Mouse (Mus musculus) midbrain, embryonic 14.5 days (tissue): ENCODE measurements around the gene Ccdc34. TPM values are rescaled to one million over a fixed set of nuclear protein-coding genes. Genes with fewer than 3 reads are reported as not detected.

Experiments used
- ATAC-seq: fragments of 200-750 bp; cut with Nextera tagmentation; 2 replicates; pipeline ENCODE4 v1.8.0; 2017; ENCODE audit warnings: moderate number of reproducible peaks, moderate library complexity; ENCODE audit not compliant: low FRiP score, low TSS enrichment
- DNase-seq: peaks from one replicate; pipeline ENCODE4 v3.0.0-alpha.2; 2015
- H3K27ac ChIP-seq: fragments of 300-500 bp; sonication (generic); replicated peaks from 2 replicates; pipeline ENCODE4 v1.5.1; 2014; ENCODE audit warnings: mild to moderate bottlenecking, low read depth, low read length, moderate library complexity
- H3K27me3 ChIP-seq: fragments of 300-500 bp; sonication (generic); 2 replicates; pipeline ENCODE4 v1.6.1; 2014; ENCODE audit warnings: low read length, control low read depth, mixed read lengths; ENCODE audit not compliant: control insufficient read depth, insufficient read depth
- H3K36me3 ChIP-seq: fragments of 300-500 bp; sonication (generic); 2 replicates; pipeline ENCODE4 v1.6.1; 2014; ENCODE audit warnings: low read length, control low read depth; ENCODE audit not compliant: control insufficient read depth, insufficient read depth
- H3K4me1 ChIP-seq: fragments of 300-500 bp; sonication (generic); 2 replicates; pipeline ENCODE4 v1.6.1; 2014; ENCODE audit warnings: mild to moderate bottlenecking, antibody characterized with exemption, low read length, control low read depth; ENCODE audit not compliant: control insufficient read depth, insufficient read depth
- H3K4me2 ChIP-seq: fragments of 300-500 bp; sonication (generic); 2 replicates; pipeline ENCODE4 v1.6.1; 2014; ENCODE audit warnings: mild to moderate bottlenecking, low read length, moderate library complexity
- H3K4me3 ChIP-seq: fragments of 300-500 bp; sonication (generic); replicated peaks from 2 replicates; pipeline ENCODE4 v1.5.1; 2014; ENCODE audit warnings: low read depth, low read length
- H3K9ac ChIP-seq: fragments of 300-500 bp; sonication (generic); replicated peaks from 2 replicates; pipeline ENCODE4 v1.6.1; 2014; ENCODE audit warnings: mild to moderate bottlenecking, low read length, moderate library complexity
- H3K9me3 ChIP-seq: fragments of 300-500 bp; sonication (generic); 2 replicates; pipeline ENCODE4 v1.6.1; 2016; ENCODE audit warnings: low read length, control low read depth, mixed read lengths; ENCODE audit not compliant: control insufficient read depth
- WGBS: fragments of 180-500 bp; shearing (Covaris S2); extraction: QIAGEN DNeasy Blood & Tissue Kit; methylation state at CpG from one replicate; pipeline ENCODE4 v1.1.7; 2014; 5-methylcytosine and 5-hydroxymethylcytosine counted together
- polyA plus RNA-seq: library from polyadenylated mRNA; unstranded; fragments of >200 nt; fragmentation: Nextera tagmentation; extraction: Ambion mirVana; gene quantifications from 2 replicates; pipeline ENCODE4 v1.2.1, GENCODE M21; 2014

The Ccdc34 gene
- 30.1 and 31.8 TPM in 2 replicates for polyA plus RNA-seq

GRCm38 (mm10) chr2:110017616-110018505 lies at the start of gene Ccdc34:
Gene Ccdc34 (plus strand): TSS chr2:110017817.
- Histone ChIP-seq H3K4me1 (peaks cover 21% of the 10 kb centered on the region), H3K9me3 (no peaks in the 10 kb centered on the region), H3K4me3 (peak within 1 kb of the TSS; percentile 88), H3K27me3 (no peaks in the 10 kb centered on the region), H3K4me2 (peak within 1 kb of the TSS; percentile 78), H3K9ac (peak within 1 kb of the TSS; percentile 88), H3K36me3 (peaks cover 11% of the 10 kb centered on the region; the same call in 1 of the 2 replicates), H3K27ac (peak within 1 kb of the TSS; percentile 88)
- DNase-seq (peak; percentile 99), ATAC-seq (peak; percentile 100)
- under 1% methylated on average over 55 of the region's 55 CpGs for WGBS

- DNase-seq = no peak
- Histone ChIP-seq H3K4me2 (no peak overlapping the region), H3K36me3 (no peaks in the 10 kb centered on the region), H3K9ac (no peak overlapping the region), H3K4me3 (no peak overlapping the region), H3K9me3 (no peaks in the 10 kb centered on the region), H3K27me3 (no peaks in the 10 kb centered on the region), H3K4me1 (0 out of 2 replicates have a peak, but pooled peaks cover 2% of the 10 kb centered on the region), H3K27ac (no peak overlapping the region)
- 87% methylated on average over 3 of the region's 3 CpGs for WGBS
- ATAC-seq = no peak
These were observed 48.2 kb upstream of the Ccdc34 start for GRCm38 (mm10) chr2:109969381-109969780.

- Histone ChIP-seq H3K36me3 (no peaks in the 10 kb centered on the region), H3K4me3 (no peak overlapping the region), H3K9ac (no peak overlapping the region), H3K27ac (no peak overlapping the region), H3K9me3 (no peaks in the 10 kb centered on the region), H3K27me3 (no peaks in the 10 kb centered on the region), H3K4me1 (0 out of 2 replicates have a peak, but pooled peaks cover 2% of the 10 kb centered on the region), H3K4me2 (no peak overlapping the region)
- ATAC-seq (no peak), DNase-seq (no peak)
- 73% methylated on average over 10 of the region's 10 CpGs for WGBS
These were observed 47.6 kb upstream of the Ccdc34 start for GRCm38 (mm10) chr2:109969926-109970532.

- no peak overlapping the region for H3K4me2 ChIP-seq
- 75% methylated on average over 8 of the region's 8 CpGs for WGBS
- H3K36me3 ChIP-seq = no peaks in the 10 kb centered on the region
- no peaks in the 10 kb centered on the region for H3K9me3 ChIP-seq
- no peak overlapping the region for H3K9ac ChIP-seq
- DNase-seq (no peak), ATAC-seq (no peak)
- 0 out of 2 replicates have a peak, but pooled peaks cover 2% of the 10 kb centered on the region for H3K4me1 ChIP-seq
- H3K4me3 ChIP-seq = no peak overlapping the region
- H3K27me3 ChIP-seq = no peaks in the 10 kb centered on the region
- H3K27ac ChIP-seq = no peak overlapping the region
These were observed 46.7 kb upstream of the Ccdc34 start for GRCm38 (mm10) chr2:109970744-109971410.

- DNase-seq (no peak), ATAC-seq (no peak)
- WGBS = 98% methylated on average over 2 of the region's 2 CpGs
- no peaks in the 10 kb centered on the region for H3K9me3 ChIP-seq
- 0 out of 2 replicates have a peak, but pooled peaks cover 2% of the 10 kb centered on the region for H3K4me1 ChIP-seq
- H3K27me3 ChIP-seq = no peaks in the 10 kb centered on the region
- no peak overlapping the region for H3K9ac ChIP-seq
- no peak overlapping the region for H3K4me2 ChIP-seq
- no peaks in the 10 kb centered on the region for H3K36me3 ChIP-seq
- no peak overlapping the region for H3K27ac ChIP-seq
- H3K4me3 ChIP-seq = no peak overlapping the region
These were observed 45.3 kb upstream of the Ccdc34 start for GRCm38 (mm10) chr2:109972310-109972709.

- DNase-seq (no peak), ATAC-seq (no peak)
- no peak overlapping the region for H3K27ac ChIP-seq
- no peaks in the 10 kb centered on the region for H3K9me3 ChIP-seq
- H3K4me1 ChIP-seq = 0 out of 2 replicates have a peak, but pooled peaks cover 2% of the 10 kb centered on the region
- H3K36me3 ChIP-seq = no peaks in the 10 kb centered on the region
- H3K4me3 ChIP-seq = no peak overlapping the region
- 87% methylated on average over 7 of the region's 7 CpGs for WGBS
- H3K4me2 ChIP-seq = no peak overlapping the region
- no peaks in the 10 kb centered on the region for H3K27me3 ChIP-seq
- H3K9ac ChIP-seq = no peak overlapping the region
These were observed 44.7 kb upstream of the Ccdc34 start for GRCm38 (mm10) chr2:109972922-109973321.

- WGBS = 98% methylated on average over 7 of the region's 7 CpGs
- no peaks in the 10 kb centered on the region for H3K27me3 ChIP-seq
- H3K27ac ChIP-seq = no peak overlapping the region
- no peaks in the 10 kb centered on the region for H3K9me3 ChIP-seq
- no peaks in the 10 kb centered on the region for H3K36me3 ChIP-seq
- H3K4me1 ChIP-seq = 0 out of 2 replicates have a peak, but pooled peaks cover 2% of the 10 kb centered on the region
- H3K4me3 ChIP-seq = no peak overlapping the region
- DNase-seq (no peak), ATAC-seq (no peak)
- no peak overlapping the region for H3K9ac ChIP-seq
- no peak overlapping the region for H3K4me2 ChIP-seq
These were observed 42.8 kb upstream of the Ccdc34 start for GRCm38 (mm10) chr2:109974807-109975206.

- no peak overlapping the region for H3K9ac ChIP-seq
- no peaks in the 10 kb centered on the region for H3K4me1 ChIP-seq
- ATAC-seq (no peak), DNase-seq (no peak)
- H3K27me3 ChIP-seq = no peaks in the 10 kb centered on the region
- no peak overlapping the region for H3K27ac ChIP-seq
- no peak overlapping the region for H3K4me3 ChIP-seq
- H3K9me3 ChIP-seq = no peaks in the 10 kb centered on the region
- no peak overlapping the region for H3K4me2 ChIP-seq
- 91% methylated on average over 2 of the region's 2 CpGs for WGBS
- H3K36me3 ChIP-seq = no peaks in the 10 kb centered on the region
These were observed 41.4 kb upstream of the Ccdc34 start for GRCm38 (mm10) chr2:109976181-109976580.
